In genomic region chr5:144758422-144758821, GRCm38 (mm10) we compare ENCODE assay signal across 12 mouse cellular contexts. TPM values are rescaled to one million over a fixed set of nuclear protein-coding genes. Genes with fewer than 3 reads are reported as not detected.
DNase-seq lines count a peak whose midpoint lies in the region; ATAC-seq and TF ChIP-seq lines count a peak whose summit lies in the region.
"Had no signal": no experiment of that assay in that cellular context is flagged by ENCODE, and none has a peak within 500 bp of the region (broad histone marks: within the 10 kb centered on the region; RNA-seq: fewer than 3 reads in every experiment).

No protein-coding gene starts in this region.

- H3K4me1 ChIP-seq in hindbrain, embryonic 11.5 days (replicated peaks; ENCODE audit: control insufficient read depth, insufficient read depth, low read length) = 0 out of 2 replicates have a peak, but pooled peaks cover 3% of the 10 kb centered on the region
- peaks cover 35% of the 10 kb centered on the region for H3K4me1 ChIP-seq in midbrain, embryonic 15.5 days
- peaks cover 10% of the 10 kb centered on the region for H3K4me1 ChIP-seq in kidney, embryonic 15.5 days
- no peaks in the 10 kb centered on the region for H3K4me1 ChIP-seq in stomach, postnatal 0 days (replicated peaks; ENCODE audit: control insufficient read depth, insufficient read depth)
- H3K4me1 ChIP-seq in lung, adult 2 months (ENCODE audit: control insufficient read depth, insufficient read depth, low read length) = no peaks in the 10 kb centered on the region

- no peak for TF ChIP-seq EP300 in stomach, postnatal 0 days (optimal IDR thresholded peaks at IDR 0.05)

- TF ChIP-seq CTCF in stomach, postnatal 0 days (IDR thresholded peaks at IDR 0.05; ENCODE audit: low read depth) = no peak
- no peak for TF ChIP-seq CTCF in lung, adult 2 months (IDR thresholded peaks at IDR 0.05; ENCODE audit: insufficient read depth, low read length)

- no peaks in the 10 kb centered on the region; the same call in 1 of the 2 replicates for H3K27me3 ChIP-seq in hindbrain, embryonic 11.5 days (ENCODE audit: control insufficient read depth, insufficient read depth, low read length)
- no peaks in the 10 kb centered on the region for H3K27me3 ChIP-seq in midbrain, embryonic 15.5 days (replicated peaks)
- peaks cover 46% of the 10 kb centered on the region for H3K27me3 ChIP-seq in kidney, embryonic 15.5 days
- peaks cover 3% of the 10 kb centered on the region; the same call in 1 of the 2 replicates for H3K27me3 ChIP-seq in stomach, postnatal 0 days (ENCODE audit: control insufficient read depth, insufficient read depth, low read length)

- H3K27ac ChIP-seq in hindbrain, embryonic 11.5 days (ENCODE audit: low read depth, low read length) = no peak overlapping the region
- H3K27ac ChIP-seq in midbrain, embryonic 15.5 days = peak overlapping the region; percentile 82
- H3K27ac ChIP-seq in kidney, embryonic 15.5 days = no peak overlapping the region
- no peak overlapping the region for H3K27ac ChIP-seq in stomach, postnatal 0 days (replicated peaks)
- H3K27ac ChIP-seq: heart, embryonic 13.5 days; kidney, postnatal 0 days; liver, embryonic 13.5 days had no signal

- H3K9ac ChIP-seq in hindbrain, embryonic 11.5 days (ENCODE audit: low read depth, low read length) = no peak overlapping the region
- H3K9ac ChIP-seq in midbrain, embryonic 15.5 days = no peak overlapping the region
- no peak overlapping the region for H3K9ac ChIP-seq in kidney, embryonic 15.5 days
- no peak overlapping the region for H3K9ac ChIP-seq in stomach, postnatal 0 days (ENCODE audit: low read length)
- H3K9ac ChIP-seq: heart, embryonic 13.5 days; liver, embryonic 13.5 days had no signal

- no peak for TF ChIP-seq POLR2A in lung, adult 2 months (IDR thresholded peaks at IDR 0.05; ENCODE audit: borderline replicate concordance, extremely low read depth, low read depth, low read length)

- ATAC-seq in hindbrain, embryonic 11.5 days (ENCODE audit: low FRiP score) = peak; percentile 36; the same call in 1 of the 2 replicates
- peak; percentile 42 for ATAC-seq in midbrain, embryonic 15.5 days (replicated peaks)
- ATAC-seq in kidney, embryonic 15.5 days (replicated peaks; ENCODE audit: low FRiP score) = no peak
- ATAC-seq in stomach, postnatal 0 days (ENCODE audit: low FRiP score, low TSS enrichment) = no peak

- no peaks in the 10 kb centered on the region for H3K36me3 ChIP-seq in hindbrain, embryonic 11.5 days (ENCODE audit: control insufficient read depth, insufficient read depth, low read length)
- H3K36me3 ChIP-seq in midbrain, embryonic 15.5 days (replicated peaks) = peaks cover 7% of the 10 kb centered on the region; the same call in 1 of the 2 replicates
- no peaks in the 10 kb centered on the region for H3K36me3 ChIP-seq in kidney, embryonic 15.5 days
- H3K36me3 ChIP-seq in stomach, postnatal 0 days (ENCODE audit: control insufficient read depth, insufficient read depth, low read length) = no peaks in the 10 kb centered on the region
- H3K36me3 ChIP-seq: heart, embryonic 13.5 days; liver, embryonic 13.5 days had no signal

- DNase-seq in MN1 (ENCODE audit: low spot score) = peak; percentile 19
- DNase-seq in brain, embryonic 18.5 days (ENCODE audit: low read depth, low spot score) = peak; percentile 40
- DNase-seq in hindbrain, embryonic 11.5 days (ENCODE audit: low spot score) = peak; percentile 57
- no peak for DNase-seq in stomach, postnatal 0 days (ENCODE audit: low spot score)
- DNase-seq in heart, adult 18-20 months = no peak
- DNase-seq in lung, adult 2 months = no peak
- DNase-seq: liver, embryonic 13.5 days; spleen, adult 18-20 months had no signal

- WGBS in hindbrain, embryonic 11.5 days = 13% methylated on average over 8 of the region's 8 CpGs
- 4% methylated on average over 8 of the region's 8 CpGs for WGBS in midbrain, embryonic 15.5 days
- WGBS in kidney, embryonic 15.5 days = 15% methylated on average over 8 of the region's 8 CpGs
- 23% methylated on average over 8 of the region's 8 CpGs for WGBS in stomach, postnatal 0 days
- 24% methylated on average over 8 of the region's 8 CpGs for WGBS in lung, adult 2 months

- H3K9me3 ChIP-seq in hindbrain, embryonic 11.5 days (ENCODE audit: control insufficient read depth, low read length) = no peaks in the 10 kb centered on the region
- H3K9me3 ChIP-seq in midbrain, embryonic 15.5 days = no peaks in the 10 kb centered on the region
- H3K9me3 ChIP-seq in kidney, embryonic 15.5 days (replicated peaks) = no peaks in the 10 kb centered on the region
- H3K9me3 ChIP-seq in stomach, postnatal 0 days (ENCODE audit: control insufficient read depth, low read length) = no peaks in the 10 kb centered on the region
- H3K9me3 ChIP-seq: heart, embryonic 13.5 days; liver, embryonic 13.5 days had no signal

- no peak overlapping the region for H3K4me3 ChIP-seq in hindbrain, embryonic 11.5 days (ENCODE audit: low read depth, low read length)
- peak overlapping the region; percentile 17 for H3K4me3 ChIP-seq in midbrain, embryonic 15.5 days
- H3K4me3 ChIP-seq in kidney, embryonic 15.5 days (replicated peaks) = no peak overlapping the region
- H3K4me3 ChIP-seq in stomach, postnatal 0 days (ENCODE audit: low read depth, low read length) = no peak overlapping the region
- no peak overlapping the region for H3K4me3 ChIP-seq in lung, adult 2 months (replicated peaks; ENCODE audit: extremely low read depth, low read depth, low read length)
- H3K4me3 ChIP-seq: heart, embryonic 13.5 days; liver, embryonic 13.5 days had no signal

- 0 out of 2 replicates have a peak overlapping the region, but pooled peaks have one; percentile 12 for H3K4me2 ChIP-seq in hindbrain, embryonic 11.5 days (replicated peaks; ENCODE audit: low read depth, low read length)
- peak overlapping the region; percentile 54 for H3K4me2 ChIP-seq in midbrain, embryonic 15.5 days
- no peak overlapping the region for H3K4me2 ChIP-seq in kidney, embryonic 15.5 days
- H3K4me2 ChIP-seq in stomach, postnatal 0 days (replicated peaks; ENCODE audit: low read depth) = no peak overlapping the region
- H3K4me2 ChIP-seq: heart, embryonic 13.5 days; liver, embryonic 13.5 days had no signal

RNA-seq across cellular contexts. Expression of gene Tmem130, which starts 3.2 kb away (rescaled TPM):
- 20.1 and 22.9 TPM in 2 replicates for polyA plus RNA-seq in hindbrain, embryonic 11.5 days (2014; fragmentation: Nextera tagmentation; extraction: Ambion mirVana)
- 452 and 472 TPM in 2 replicates for polyA plus RNA-seq in midbrain, embryonic 15.5 days (2015; fragmentation: Nextera tagmentation; extraction: Ambion mirVana)
- polyA plus RNA-seq in kidney, embryonic 15.5 days (2015; fragmentation: Nextera tagmentation; extraction: Ambion mirVana) = 0.50 and 2.5 TPM in 2 replicates
- polyA plus RNA-seq in stomach, postnatal 0 days (2015; fragmentation: Nextera tagmentation; extraction: Ambion mirVana) = 2.9 and 3.2 TPM in 2 replicates
- total RNA-seq in heart, adult 18-20 months (2021) = under 1 TPM; 0.25 to 0.49 TPM
- polyA plus RNA-seq in lung, adult 2 months (2012; rRNA removed) = 0.14 and 0.22 TPM in 2 replicates

RNA-seq across cellular contexts. Expression of gene Trrap, which starts 9.1 kb away (rescaled TPM):
- 84.0 and 102 TPM in 2 replicates for polyA plus RNA-seq in hindbrain, embryonic 11.5 days (2014; fragmentation: Nextera tagmentation; extraction: Ambion mirVana)
- polyA plus RNA-seq in midbrain, embryonic 15.5 days (2015; fragmentation: Nextera tagmentation; extraction: Ambion mirVana) = 80.9 and 86.1 TPM in 2 replicates
- polyA plus RNA-seq in kidney, embryonic 15.5 days (2015; fragmentation: Nextera tagmentation; extraction: Ambion mirVana) = 70.0 and 84.0 TPM in 2 replicates
- polyA plus RNA-seq in stomach, postnatal 0 days (2015; fragmentation: Nextera tagmentation; extraction: Ambion mirVana) = 22.7 TPM in 2 replicates
- total RNA-seq in heart, adult 18-20 months (2021) = 10 to 100 TPM; 35.4 to 43.4 TPM
- polyA plus RNA-seq in lung, adult 2 months (2012; rRNA removed) = 74.2 and 91.6 TPM in 2 replicates

Comparison
In these comparisons a context has a peak if more than half of its experiments do, and no peak if none do; other contexts are left out.
1. DNase-seq: peak in MN1 (single experiment), brain, embryonic 18.5 days (single experiment) and hindbrain, embryonic 11.5 days (single experiment); none in stomach, postnatal 0 days (single experiment), heart, adult 18-20 months (0 of 2) and lung, adult 2 months (single experiment).
2. ATAC-seq: peak in hindbrain, embryonic 11.5 days (single experiment) and midbrain, embryonic 15.5 days (single experiment); none in kidney, embryonic 15.5 days (single experiment) and stomach, postnatal 0 days (single experiment).
3. H3K4me2 ChIP-seq: peak in hindbrain, embryonic 11.5 days (single experiment) and midbrain, embryonic 15.5 days (single experiment); none in kidney, embryonic 15.5 days (single experiment) and stomach, postnatal 0 days (single experiment).
4. RNA of gene Tmem130, which starts 3.2 kb away (polyA plus RNA-seq): 452 to 472 TPM in midbrain, embryonic 15.5 days; 20.1 to 22.9 TPM in hindbrain, embryonic 11.5 days, 2.9 to 3.2 TPM in stomach, postnatal 0 days, 0.50 to 2.5 TPM in kidney, embryonic 15.5 days and 0.14 to 0.22 TPM in lung, adult 2 months; every median in the first group is over 10 times any median in the second.